Mouse (Mus musculus) ES-Bruce4 (cell line): ENCODE data around the gene Rad51. TPM values are rescaled to one million over a fixed set of nuclear protein-coding genes. Genes with fewer than 3 reads are reported as not detected.
A peak's percentile ranks its signal among the peaks of the same experiment; 100 is the strongest.

Experiments used
- H3K27ac ChIP-seq: 2 replicates; pipeline ENCODE4 v1.5.1; 2012; ENCODE audit warnings: low read length, inconsistent platforms; ENCODE audit not compliant: insufficient read depth
- H3K27me3 ChIP-seq: 2 replicates; pipeline ENCODE4 v1.6.1; 2012; ENCODE audit warnings: mild to moderate bottlenecking, low read length, inconsistent platforms; ENCODE audit not compliant: control insufficient read depth, poor library complexity, insufficient read depth, severe bottlenecking
- H3K36me3 ChIP-seq: 2 replicates; pipeline ENCODE4 v1.6.1; 2012; ENCODE audit warnings: inconsistent platforms, mild to moderate bottlenecking, low read length, moderate library complexity; ENCODE audit not compliant: control insufficient read depth, poor library complexity, insufficient read depth, severe bottlenecking
- H3K4me1 ChIP-seq: one replicate; pipeline ENCODE4 v1.8.1; 2011; ENCODE audit warnings: low read length; ENCODE audit not compliant: control insufficient read depth, insufficient read depth
- H3K4me3 ChIP-seq: 2 replicates; pipeline ENCODE4 v1.5.1; 2011; ENCODE audit warnings: low read depth, mild to moderate bottlenecking, low read length
- H3K9ac ChIP-seq: 2 replicates; pipeline ENCODE4 v1.6.1; 2012; ENCODE audit warnings: low read depth, mild to moderate bottlenecking, inconsistent platforms; ENCODE audit not compliant: poor library complexity, severe bottlenecking
- H3K9me3 ChIP-seq: replicated peaks from 2 replicates; pipeline ENCODE4 v1.6.1; 2012; ENCODE audit warnings: mild to moderate bottlenecking, low read length, inconsistent platforms; ENCODE audit not compliant: control insufficient read depth, poor library complexity, insufficient read depth, severe bottlenecking
- CTCF ChIP-seq: IDR thresholded peaks from one replicate; pipeline ENCODE4 v1.8.1; 2011; ENCODE audit warnings: low read depth, low read length
- EP300 ChIP-seq: IDR thresholded peaks from 2 replicates; pipeline ENCODE4 v1.6.1; 2011; ENCODE audit warnings: low read depth, low read length; ENCODE audit not compliant: insufficient read depth
- POLR2A ChIP-seq: IDR thresholded peaks from one replicate; pipeline ENCODE4 v1.8.1; 2011; ENCODE audit warnings: low read length; ENCODE audit not compliant: insufficient read depth
- polyA plus RNA-seq: library from polyadenylated mRNA; stranded (reverse); fragments of >200 nt; gene quantifications from 2 replicates; pipeline ENCODE4 v1.2.4, GENCODE M21; 2011; ENCODE audit warnings: low read depth; ENCODE audit not compliant: missing spikeins, insufficient read depth, insufficient read length

The Rad51 gene
- polyA plus RNA-seq = 117 and 128 TPM in 2 replicates

DNA sequence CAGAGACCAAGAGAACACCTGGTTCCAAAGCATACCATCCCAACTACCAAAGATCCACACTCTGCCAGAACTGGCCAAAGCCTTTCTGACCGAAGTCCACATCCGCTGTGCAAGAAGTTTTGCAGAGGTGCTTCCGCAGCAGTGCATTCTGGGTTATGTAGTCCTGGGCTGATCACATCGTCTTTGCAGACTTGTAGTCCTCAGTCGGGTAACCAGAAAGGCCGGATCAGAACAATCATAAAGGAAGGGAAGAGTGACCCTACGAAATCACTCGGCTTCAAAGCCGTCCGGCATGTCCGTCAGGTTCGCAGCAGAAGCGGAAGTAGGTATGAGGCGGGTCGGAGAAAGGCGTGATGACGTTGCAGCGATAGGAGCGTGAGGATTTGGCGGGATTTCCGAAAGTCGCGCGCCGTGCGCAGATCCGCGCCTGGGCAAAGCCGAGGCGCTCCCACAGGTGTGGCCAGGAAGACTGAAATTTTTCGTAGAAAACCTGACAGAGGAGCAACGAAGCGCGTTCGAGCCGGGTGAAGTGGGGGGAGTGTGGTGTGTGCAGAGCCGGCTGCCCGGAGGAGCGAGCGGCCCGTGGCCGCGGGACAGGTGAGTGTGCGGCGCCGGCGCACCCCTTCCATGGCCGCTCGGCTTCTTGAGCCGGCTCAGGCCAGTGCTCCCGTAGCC lies at the start of gene Rad51:
Rad51 (plus strand) TSS at position 356 of the 675 bp plus-strand sequence.
- peak; percentile 97 for TF ChIP-seq POLR2A
- no peak for TF ChIP-seq CTCF
- Histone ChIP-seq H3K27me3 (no peaks in the 10 kb centered on the region), H3K9me3 (no peaks in the 10 kb centered on the region), H3K4me1 (no peaks in the 10 kb centered on the region), H3K27ac (peak within 1 kb of the TSS; percentile 90), H3K4me3 (peak within 1 kb of the TSS; percentile 97), H3K9ac (peak within 1 kb of the TSS; percentile 90), H3K36me3 (peaks cover 15% of the 10 kb centered on the region)

- Histone ChIP-seq H3K9ac (no peak overlapping the region), H3K4me1 (no peaks in the 10 kb centered on the region), H3K27me3 (no peaks in the 10 kb centered on the region), H3K4me3 (no peak overlapping the region), H3K9me3 (no peaks in the 10 kb centered on the region), H3K36me3 (peaks cover 25% of the 10 kb centered on the region), H3K27ac (no peak overlapping the region)
- TF ChIP-seq CTCF (no peak), POLR2A (no peak), EP300 (no peak)
Observed at GRCm38 (mm10) chr2:119072397-119072796, 40.2 kb upstream of the Rad51 start.

GRCm38 (mm10) chr2:119086156-119086555 lies 26.4 kb upstream of the Rad51 start:
- no peak overlapping the region for H3K9ac ChIP-seq
- H3K4me3 ChIP-seq = no peak overlapping the region
- H3K9me3 ChIP-seq = no peaks in the 10 kb centered on the region
- TF ChIP-seq POLR2A = no peak
- no peak for TF ChIP-seq EP300
- TF ChIP-seq CTCF = no peak
- H3K27ac ChIP-seq = no peak overlapping the region
- peaks cover 27% of the 10 kb centered on the region for H3K36me3 ChIP-seq
- H3K4me1 ChIP-seq = no peaks in the 10 kb centered on the region
- no peaks in the 10 kb centered on the region for H3K27me3 ChIP-seq

GRCm38 (mm10) chr2:119101552-119101951 lies 11.0 kb upstream of the Rad51 start:
- H3K9ac ChIP-seq = no peak overlapping the region
- H3K27me3 ChIP-seq = no peaks in the 10 kb centered on the region
- peaks cover 27% of the 10 kb centered on the region for H3K36me3 ChIP-seq
- H3K27ac ChIP-seq = no peak overlapping the region
- no peak overlapping the region for H3K4me3 ChIP-seq
- no peaks in the 10 kb centered on the region for H3K4me1 ChIP-seq
- TF ChIP-seq POLR2A (no peak), CTCF (no peak), EP300 (no peak)
- H3K9me3 ChIP-seq = no peaks in the 10 kb centered on the region

DNA sequence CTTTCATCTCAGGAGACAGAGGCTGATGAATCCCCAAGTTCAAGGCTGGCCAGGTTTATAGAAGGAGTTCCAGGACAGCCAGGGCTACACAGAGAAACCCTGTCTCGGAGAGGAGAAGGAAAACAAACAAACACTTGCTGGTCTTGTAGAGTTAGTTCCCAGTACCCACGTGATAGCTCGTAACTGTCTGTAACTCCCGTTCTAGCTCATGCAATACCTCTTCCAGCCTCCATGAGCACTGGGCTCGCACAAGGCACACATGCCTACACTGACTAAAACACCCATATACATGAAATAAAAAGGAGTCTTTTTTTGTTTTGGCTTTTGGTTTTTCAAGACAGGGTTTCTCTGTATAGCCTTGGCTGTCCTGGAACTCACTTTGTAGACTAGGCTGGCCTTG lies 6.0 kb upstream of the Rad51 start:
- Histone ChIP-seq H3K27me3 (no peaks in the 10 kb centered on the region), H3K4me1 (no peaks in the 10 kb centered on the region), H3K27ac (no peak overlapping the region), H3K4me3 (no peak overlapping the region), H3K9ac (no peak overlapping the region), H3K36me3 (peaks cover 14% of the 10 kb centered on the region), H3K9me3 (no peaks in the 10 kb centered on the region)
- no peak for TF ChIP-seq CTCF
- TF ChIP-seq EP300 = no peak
- no peak for TF ChIP-seq POLR2A

DNA sequence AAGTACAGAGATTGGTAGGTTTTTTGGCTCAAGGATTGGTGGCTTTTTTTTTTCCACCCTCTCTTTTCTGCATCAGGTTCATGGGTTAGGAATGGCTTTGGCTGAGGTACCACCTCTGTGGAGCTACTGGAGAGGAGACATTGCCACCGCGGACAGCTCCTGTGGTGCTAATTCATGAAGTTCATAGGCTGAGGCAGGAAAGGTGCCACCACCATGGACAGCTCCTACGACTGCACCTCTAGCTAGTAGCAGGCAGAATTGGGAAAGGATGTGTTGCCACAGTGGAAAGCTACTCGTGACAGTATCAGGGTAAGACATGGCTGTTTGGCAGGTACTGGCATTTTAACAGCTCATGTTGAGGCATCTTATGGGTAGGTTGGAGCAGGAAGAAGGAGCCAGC lies 4.0 kb upstream of the Rad51 start:
- H3K9ac ChIP-seq = no peak overlapping the region

More for the DNA sequence above, 4.0 kb upstream of the Rad51 start:
- H3K27me3 ChIP-seq = no peaks in the 10 kb centered on the region
- TF ChIP-seq EP300 = no peak
- TF ChIP-seq CTCF = no peak
- TF ChIP-seq POLR2A = no peak
- no peak overlapping the region for H3K4me3 ChIP-seq
- H3K4me1 ChIP-seq = no peaks in the 10 kb centered on the region
- H3K9me3 ChIP-seq = no peaks in the 10 kb centered on the region
- H3K36me3 ChIP-seq = peaks cover 6% of the 10 kb centered on the region
- H3K27ac ChIP-seq = no peak overlapping the region
